Mouse (Mus musculus): ENCODE results near the gene Slc37a1. TPM values are rescaled to one million over a fixed set of nuclear protein-coding genes. Genes with fewer than 3 reads are reported as not detected.

Slc37a1 gene
- polyA plus RNA-seq, 1 experiment: 7.2 TPM

- H3K4me1 ChIP-seq (ENCODE audit: control insufficient read depth, insufficient read depth, low read length): no peaks in the 10 kb centered on the region
- no peak for TF ChIP-seq POLR2A (IDR thresholded peaks at IDR 0.05; ENCODE audit: control insufficient read depth, low read depth, low read length)
- no peak overlapping the region for H3K4me3 ChIP-seq (ENCODE audit: control insufficient read depth, low read depth, low read length)
- no peaks in the 10 kb centered on the region for H3K27me3 ChIP-seq (ENCODE audit: control insufficient read depth, insufficient read depth, low read length)
- no peaks in the 10 kb centered on the region for H3K36me3 ChIP-seq (ENCODE audit: control insufficient read depth, insufficient read depth, low read length)
- no peak overlapping the region for H3K27ac ChIP-seq (ENCODE audit: control insufficient read depth, insufficient read depth, low read depth, low read length)
These were observed 107.2 kb downstream of the Slc37a1 start for GRCm38 (mm10) chr17:31393811-31394210.

DNA sequence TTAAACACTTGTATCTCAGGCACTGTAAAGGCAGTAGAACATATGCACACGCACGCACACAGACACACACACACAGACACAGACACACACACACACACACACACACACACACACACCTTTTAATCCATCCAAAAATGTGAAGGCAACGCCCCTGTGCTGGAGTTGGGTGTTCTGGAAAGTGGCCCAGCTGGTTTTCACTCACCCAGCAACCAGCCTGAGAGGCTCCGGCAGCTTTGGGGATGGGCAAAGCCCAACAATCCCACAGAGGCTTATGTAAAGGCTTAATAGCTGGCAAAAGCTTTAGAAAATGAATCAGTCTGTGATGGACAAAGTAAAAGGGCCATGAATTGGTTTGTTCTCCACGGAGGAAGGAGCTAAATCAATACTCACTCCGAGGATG is 113.7 kb downstream of the Slc37a1 start:
- Histone ChIP-seq H3K27me3 (ENCODE audit: control insufficient read depth, insufficient read depth, low read length) (no peaks in the 10 kb centered on the region), H3K4me1 (ENCODE audit: control insufficient read depth, insufficient read depth, low read length) (no peaks in the 10 kb centered on the region), H3K36me3 (ENCODE audit: control insufficient read depth, insufficient read depth, low read length) (no peaks in the 10 kb centered on the region), H3K4me3 (ENCODE audit: control insufficient read depth, low read depth, low read length) (no peak overlapping the region), H3K27ac (ENCODE audit: control insufficient read depth, insufficient read depth, low read depth, low read length) (no peak overlapping the region)
- TF ChIP-seq CTCF (IDR thresholded peaks at IDR 0.05; ENCODE audit: control insufficient read depth, insufficient read depth, insufficient replicate concordance, low read depth, low read length) (no peak), POLR2A (IDR thresholded peaks at IDR 0.05; ENCODE audit: control insufficient read depth, low read depth, low read length) (no peak)

Other genes starting within 250 kb of the Slc37a1 start
- gene Abcg1, start 229.1 kb upstream of the Slc37a1 start, polyA plus RNA-seq (2012; rRNA removed): 0.65 and 1.3 TPM in 2 replicates
- gene Tff3, start 157.1 kb upstream of the Slc37a1 start, polyA plus RNA-seq (2012; rRNA removed): 0.28 and 0.96 TPM in 2 replicates
- 0.43 TPM in 1 of 2 replicates, not detected in the other for gene Tff2, start 142.5 kb upstream of the Slc37a1 start, polyA plus RNA-seq (2012; rRNA removed)
- gene Tff1, start 121.5 kb upstream of the Slc37a1 start, polyA plus RNA-seq (2012; rRNA removed): 0.16 TPM in 1 of 2 replicates, not detected in the other
- 0.04 and 0.11 TPM in 2 replicates for gene Tmprss3, start 87.8 kb upstream of the Slc37a1 start, polyA plus RNA-seq (2012; rRNA removed)
- gene Ubash3a, start 78.9 kb upstream of the Slc37a1 start, polyA plus RNA-seq (2012; rRNA removed): 0.54 and 0.85 TPM in 2 replicates
- 550 and 601 TPM in 2 replicates for gene Rsph1, start 9.4 kb upstream of the Slc37a1 start, polyA plus RNA-seq (2012; rRNA removed)
- gene Pde9a, start 99.4 kb downstream of the Slc37a1 start, polyA plus RNA-seq (2012; rRNA removed): 3.8 and 6.4 TPM in 2 replicates
- gene Wdr4, start 233.2 kb downstream of the Slc37a1 start, polyA plus RNA-seq (2012; rRNA removed): 14.7 and 15.3 TPM in 2 replicates
- gene Ndufv3, start 233.3 kb downstream of the Slc37a1 start, polyA plus RNA-seq (2012; rRNA removed): 59.9 and 64.9 TPM in 2 replicates

All from testis, adult 2 months (tissue).